Mouse (Mus musculus) midbrain, embryonic 16.5 days (tissue): ENCODE measurements around the gene Emg1. TPM values are rescaled to one million over a fixed set of nuclear protein-coding genes. Genes with fewer than 3 reads are reported as not detected.

Source experiments
- ATAC-seq: fragments of 200-750 bp; cut with Nextera tagmentation; 2 replicates; pipeline ENCODE4 v1.8.0; 2017; ENCODE audit warnings: moderate TSS enrichment
- H3K27ac ChIP-seq: fragments of 300-500 bp; sonication (generic); 2 replicates; pipeline ENCODE4 v1.5.1; 2014; ENCODE audit warnings: mild to moderate bottlenecking, low read length, mixed read lengths
- H3K27me3 ChIP-seq: fragments of 300-500 bp; sonication (generic); 2 replicates; pipeline ENCODE4 v1.6.1; 2014; ENCODE audit warnings: low read depth, low read length, mixed read lengths; ENCODE audit not compliant: control insufficient read depth, insufficient read depth
- H3K36me3 ChIP-seq: fragments of 300-500 bp; sonication (generic); 2 replicates; pipeline ENCODE4 v1.6.1; 2014; ENCODE audit warnings: mild to moderate bottlenecking, low read length, moderate library complexity, mixed read lengths; ENCODE audit not compliant: control insufficient read depth, insufficient read depth
- H3K4me1 ChIP-seq: fragments of 300-500 bp; sonication (generic); 2 replicates; pipeline ENCODE4 v1.6.1; 2014; ENCODE audit warnings: mild to moderate bottlenecking, low read length, mixed read lengths; ENCODE audit not compliant: control insufficient read depth, insufficient read depth
- H3K4me2 ChIP-seq: fragments of 300-500 bp; sonication (generic); 2 replicates; pipeline ENCODE4 v1.6.1; 2014; ENCODE audit warnings: mild to moderate bottlenecking, low read length, mixed read lengths
- H3K4me3 ChIP-seq: fragments of 300-500 bp; sonication (generic); 2 replicates; pipeline ENCODE4 v1.5.1; 2014; ENCODE audit warnings: low read depth, mild to moderate bottlenecking, low read length, moderate library complexity, mixed read lengths
- H3K9ac ChIP-seq: fragments of 300-500 bp; sonication (generic); 2 replicates; pipeline ENCODE4 v1.6.1; 2014; ENCODE audit warnings: low read depth, low read length, mixed read lengths
- H3K9me3 ChIP-seq: fragments of 300-500 bp; sonication (generic); replicated peaks from 2 replicates; pipeline ENCODE4 v1.6.1; 2014; ENCODE audit warnings: mild to moderate bottlenecking, low read length, mixed read lengths; ENCODE audit not compliant: control insufficient read depth, poor library complexity, severe bottlenecking
- WGBS: fragments of 180-500 bp; shearing (Covaris S2); extraction: QIAGEN DNeasy Blood & Tissue Kit; methylation state at CpG from one replicate; pipeline ENCODE4 v1.1.7; 2014; 5-methylcytosine and 5-hydroxymethylcytosine counted together
- polyA plus RNA-seq: library from polyadenylated mRNA; unstranded; fragments of >200 nt; fragmentation: Nextera tagmentation; extraction: Ambion mirVana; gene quantifications from 2 replicates; pipeline ENCODE4 v1.2.1, GENCODE M21; 2015

Emg1 gene
- polyA plus RNA-seq, 1 experiment from 2014 or later: 95.3 TPM

- no peaks in the 10 kb centered on the region for H3K4me1 ChIP-seq
- H3K27me3 ChIP-seq: no peaks in the 10 kb centered on the region
- H3K27ac ChIP-seq: no peak overlapping the region
- H3K4me2 ChIP-seq: no peak overlapping the region
- no peak overlapping the region for H3K4me3 ChIP-seq
- no peak overlapping the region for H3K9ac ChIP-seq
- ATAC-seq: no peak
- 59% methylated on average over 18 of the region's 19 CpGs for WGBS
- H3K36me3 ChIP-seq: no peaks in the 10 kb centered on the region
- H3K9me3 ChIP-seq: no peaks in the 10 kb centered on the region
Observed at GRCm38 (mm10) chr6:124732476-124733370, 20.7 kb upstream of the Emg1 start.

- Histone ChIP-seq H3K4me1 (no peaks in the 10 kb centered on the region), H3K4me3 (no peak overlapping the region), H3K27me3 (no peaks in the 10 kb centered on the region), H3K36me3 (no peaks in the 10 kb centered on the region), H3K4me2 (no peak overlapping the region), H3K9me3 (no peaks in the 10 kb centered on the region), H3K9ac (no peak overlapping the region), H3K27ac (no peak overlapping the region)
- WGBS: 87% methylated on average over 7 of the region's 7 CpGs
- no peak for ATAC-seq
Observed at GRCm38 (mm10) chr6:124731038-124731437, 19.1 kb upstream of the Emg1 start.

- H3K4me3 ChIP-seq: no peak overlapping the region
Observed at GRCm38 (mm10) chr6:124729850-124730705, 18.1 kb upstream of the Emg1 start.

GRCm38 (mm10) chr6:124728621-124729020 lies 16.6 kb upstream of the Emg1 start:
- ATAC-seq: no peak
- Histone ChIP-seq H3K9ac (no peak overlapping the region), H3K4me3 (no peak overlapping the region), H3K27ac (no peak overlapping the region), H3K36me3 (no peaks in the 10 kb centered on the region), H3K9me3 (no peaks in the 10 kb centered on the region), H3K4me2 (no peak overlapping the region), H3K27me3 (no peaks in the 10 kb centered on the region), H3K4me1 (no peaks in the 10 kb centered on the region)
- 89% methylated on average over 10 of the region's 10 CpGs for WGBS

More at GRCm38 (mm10) chr6:124729850-124730705, 18.1 kb upstream of the Emg1 start:
- Histone ChIP-seq H3K9ac (no peak overlapping the region), H3K36me3 (no peaks in the 10 kb centered on the region), H3K27ac (no peak overlapping the region), H3K27me3 (no peaks in the 10 kb centered on the region), H3K4me1 (no peaks in the 10 kb centered on the region), H3K9me3 (no peaks in the 10 kb centered on the region), H3K4me2 (no peak overlapping the region)
- no peak for ATAC-seq
- 89% methylated on average over 8 of the region's 8 CpGs for WGBS

GRCm38 (mm10) chr6:124724472-124724871 lies 12.5 kb upstream of the Emg1 start:
- Histone ChIP-seq H3K4me3 (no peak overlapping the region), H3K27me3 (no peaks in the 10 kb centered on the region), H3K9me3 (no peaks in the 10 kb centered on the region), H3K27ac (no peak overlapping the region), H3K4me2 (no peak overlapping the region), H3K4me1 (no peaks in the 10 kb centered on the region), H3K36me3 (no peaks in the 10 kb centered on the region), H3K9ac (no peak overlapping the region)
- WGBS: 89% methylated on average over 10 of the region's 10 CpGs
- no peak for ATAC-seq

GRCm38 (mm10) chr6:124723541-124723940 lies 11.6 kb upstream of the Emg1 start:
- Histone ChIP-seq H3K9ac (no peak overlapping the region), H3K36me3 (no peaks in the 10 kb centered on the region), H3K4me2 (no peak overlapping the region), H3K27me3 (no peaks in the 10 kb centered on the region), H3K9me3 (no peaks in the 10 kb centered on the region), H3K4me1 (no peaks in the 10 kb centered on the region), H3K4me3 (no peak overlapping the region), H3K27ac (no peak overlapping the region)
- WGBS: 88% methylated on average over 8 of the region's 8 CpGs
- no peak for ATAC-seq

- Histone ChIP-seq H3K4me2 (no peak overlapping the region), H3K9me3 (no peaks in the 10 kb centered on the region), H3K36me3 (no peaks in the 10 kb centered on the region), H3K27me3 (no peaks in the 10 kb centered on the region), H3K27ac (no peak overlapping the region), H3K4me1 (no peaks in the 10 kb centered on the region), H3K9ac (no peak overlapping the region), H3K4me3 (no peak overlapping the region)
- ATAC-seq: no peak
- WGBS: 82% methylated on average over 6 of the region's 6 CpGs
Observed at GRCm38 (mm10) chr6:124722876-124723473, 11.0 kb upstream of the Emg1 start.

- H3K27ac ChIP-seq: no peak overlapping the region
- no peaks in the 10 kb centered on the region for H3K27me3 ChIP-seq
- no peak overlapping the region for H3K9ac ChIP-seq
- H3K4me2 ChIP-seq: no peak overlapping the region
- ATAC-seq: no peak
- H3K9me3 ChIP-seq: no peaks in the 10 kb centered on the region
- H3K4me3 ChIP-seq: no peak overlapping the region
- H3K36me3 ChIP-seq: peaks cover 15% of the 10 kb centered on the region
- WGBS: 56% methylated on average over 11 of the region's 11 CpGs
- no peaks in the 10 kb centered on the region for H3K4me1 ChIP-seq
Observed at GRCm38 (mm10) chr6:124720904-124721303, 8.9 kb upstream of the Emg1 start.
